In the genomic region with DNA sequence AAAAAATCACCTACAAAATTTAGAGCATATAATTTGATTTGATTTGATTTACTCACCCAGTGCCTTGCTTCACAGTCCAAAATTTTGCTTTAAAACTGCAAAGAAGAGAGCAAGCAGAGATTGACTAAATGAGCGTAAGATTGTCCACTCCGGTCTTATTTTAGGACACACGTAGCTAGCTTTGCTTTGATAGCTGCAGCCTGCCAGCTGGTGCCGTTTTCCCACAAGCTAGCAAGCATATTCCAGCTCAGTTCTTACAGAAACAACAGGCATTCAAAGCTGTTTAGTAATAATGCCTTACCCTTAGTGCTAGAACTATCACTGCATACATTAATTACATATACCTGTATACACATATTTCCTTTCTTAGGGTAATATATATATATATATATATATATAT, we compare ENCODE assay signal across 23 mouse cellular contexts. TPM values are rescaled to one million over a fixed set of nuclear protein-coding genes. Genes with fewer than 3 reads are reported as not detected.
"Had no signal": no experiment of that assay in that cellular context is flagged by ENCODE, and none has a peak within 500 bp of the region (broad histone marks: within the 10 kb centered on the region; RNA-seq: fewer than 3 reads in every experiment).

No protein-coding gene starts in this region.

- H3K4me2 ChIP-seq: kidney, embryonic 15.5 days; limb, embryonic 15.5 days; liver, embryonic 13.5 days; neural tube, embryonic 13.5 days; stomach, embryonic 15.5 days had no signal

- H3K27me3 ChIP-seq: stomach, embryonic 15.5 days had no signal

- H3K9ac ChIP-seq: kidney, embryonic 15.5 days; limb, embryonic 15.5 days; liver, embryonic 13.5 days; neural tube, embryonic 13.5 days; stomach, embryonic 15.5 days had no signal

- H3K27ac ChIP-seq: kidney, embryonic 15.5 days; limb, embryonic 15.5 days; liver, embryonic 13.5 days; midbrain, embryonic 10.5 days; neural tube, embryonic 13.5 days; stomach, embryonic 15.5 days had no signal

- H3K36me3 ChIP-seq: liver, embryonic 13.5 days; midbrain, embryonic 10.5 days; neural tube, embryonic 13.5 days; stomach, embryonic 15.5 days had no signal

- DNase-seq: kidney, postnatal 14 days; layer of hippocampus, postnatal 36 days; liver, embryonic 13.5 days; midbrain, embryonic 14.5 days; retina, postnatal 1 day; right cerebral cortex, postnatal 4 days; thymus, adult 2 months; thymus, postnatal 25 days had no signal

- H3K9me3 ChIP-seq: kidney, embryonic 15.5 days; limb, embryonic 15.5 days; liver, embryonic 13.5 days; midbrain, embryonic 10.5 days; neural tube, embryonic 13.5 days; stomach, embryonic 15.5 days had no signal

- H3K4me3 ChIP-seq: kidney, embryonic 15.5 days; limb, embryonic 15.5 days; liver, embryonic 13.5 days; midbrain, embryonic 10.5 days; myocyte; neural tube, embryonic 13.5 days; stomach, embryonic 15.5 days had no signal

RNA-seq across cellular contexts. Expression of gene Gm37419, which starts 9.8 kb away (rescaled TPM):
- total RNA-seq: layer of hippocampus, postnatal 36 days; left cerebral cortex, adult 8-10 months; left cerebral cortex, postnatal 25 days; megakaryocyte, adult 5-6 weeks had no signal
- polyA plus RNA-seq: kidney, embryonic 15.5 days; large intestine, adult 2 months; limb, embryonic 11.5 days; limb, embryonic 15.5 days; liver, embryonic 13.5 days; lung, embryonic 16.5 days; midbrain, embryonic 10.5 days; midbrain, embryonic 14.5 days; myocyte; neural tube, embryonic 13.5 days; spleen, adult 2 months; stomach, embryonic 15.5 days; testis, adult 2 months; thymus, adult 2 months; urinary bladder, adult 2 months had no signal

RNA-seq across cellular contexts. Expression of gene Rtp2, which starts 46.3 kb away (rescaled TPM):
- total RNA-seq: left cerebral cortex, postnatal 25 days; megakaryocyte, adult 5-6 weeks had no signal
- polyA plus RNA-seq: kidney, embryonic 15.5 days; large intestine, adult 2 months; limb, embryonic 11.5 days; limb, embryonic 15.5 days; liver, embryonic 13.5 days; lung, embryonic 16.5 days; midbrain, embryonic 10.5 days; midbrain, embryonic 14.5 days; neural tube, embryonic 13.5 days; spleen, adult 2 months; stomach, embryonic 15.5 days; thymus, adult 2 months; urinary bladder, adult 2 months had no signal
